Mouse (Mus musculus) midbrain, embryonic 16.5 days (tissue): Measurements from ENCODE around the gene Pld1. TPM values are rescaled to one million over a fixed set of nuclear protein-coding genes. Genes with fewer than 3 reads are reported as not detected.
"Not testable (repeated sequence)": the region's sequence is repeated elsewhere in the genome, so short reads cannot be mapped to it uniquely, and the experiment has no call there.

ENCODE experiments used
- ATAC-seq: fragments of 200-750 bp; cut with Nextera tagmentation; 2 replicates; pipeline ENCODE4 v1.8.0; 2017; ENCODE audit warnings: moderate TSS enrichment
- H3K27ac ChIP-seq: fragments of 300-500 bp; sonication (generic); 2 replicates; pipeline ENCODE4 v1.5.1; 2014; ENCODE audit warnings: mild to moderate bottlenecking, low read length, mixed read lengths
- H3K27me3 ChIP-seq: fragments of 300-500 bp; sonication (generic); 2 replicates; pipeline ENCODE4 v1.6.1; 2014; ENCODE audit warnings: low read depth, low read length, mixed read lengths; ENCODE audit not compliant: control insufficient read depth, insufficient read depth
- H3K36me3 ChIP-seq: fragments of 300-500 bp; sonication (generic); 2 replicates; pipeline ENCODE4 v1.6.1; 2014; ENCODE audit warnings: mild to moderate bottlenecking, low read length, moderate library complexity, mixed read lengths; ENCODE audit not compliant: control insufficient read depth, insufficient read depth
- H3K4me1 ChIP-seq: fragments of 300-500 bp; sonication (generic); 2 replicates; pipeline ENCODE4 v1.6.1; 2014; ENCODE audit warnings: mild to moderate bottlenecking, low read length, mixed read lengths; ENCODE audit not compliant: control insufficient read depth, insufficient read depth
- H3K4me2 ChIP-seq: fragments of 300-500 bp; sonication (generic); 2 replicates; pipeline ENCODE4 v1.6.1; 2014; ENCODE audit warnings: mild to moderate bottlenecking, low read length, mixed read lengths
- H3K4me3 ChIP-seq: fragments of 300-500 bp; sonication (generic); 2 replicates; pipeline ENCODE4 v1.5.1; 2014; ENCODE audit warnings: low read depth, mild to moderate bottlenecking, low read length, moderate library complexity, mixed read lengths
- H3K9ac ChIP-seq: fragments of 300-500 bp; sonication (generic); 2 replicates; pipeline ENCODE4 v1.6.1; 2014; ENCODE audit warnings: low read depth, low read length, mixed read lengths
- H3K9me3 ChIP-seq: fragments of 300-500 bp; sonication (generic); replicated peaks from 2 replicates; pipeline ENCODE4 v1.6.1; 2014; ENCODE audit warnings: mild to moderate bottlenecking, low read length, mixed read lengths; ENCODE audit not compliant: control insufficient read depth, poor library complexity, severe bottlenecking
- WGBS: fragments of 180-500 bp; shearing (Covaris S2); extraction: QIAGEN DNeasy Blood & Tissue Kit; methylation state at CpG from one replicate; pipeline ENCODE4 v1.1.7; 2014; 5-methylcytosine and 5-hydroxymethylcytosine counted together
- polyA plus RNA-seq: library from polyadenylated mRNA; unstranded; fragments of >200 nt; fragmentation: Nextera tagmentation; extraction: Ambion mirVana; gene quantifications from 2 replicates; pipeline ENCODE4 v1.2.1, GENCODE M21; 2015

The Pld1 gene
- polyA plus RNA-seq, 1 experiment from 2014 or later: 4.0 TPM

DNA sequence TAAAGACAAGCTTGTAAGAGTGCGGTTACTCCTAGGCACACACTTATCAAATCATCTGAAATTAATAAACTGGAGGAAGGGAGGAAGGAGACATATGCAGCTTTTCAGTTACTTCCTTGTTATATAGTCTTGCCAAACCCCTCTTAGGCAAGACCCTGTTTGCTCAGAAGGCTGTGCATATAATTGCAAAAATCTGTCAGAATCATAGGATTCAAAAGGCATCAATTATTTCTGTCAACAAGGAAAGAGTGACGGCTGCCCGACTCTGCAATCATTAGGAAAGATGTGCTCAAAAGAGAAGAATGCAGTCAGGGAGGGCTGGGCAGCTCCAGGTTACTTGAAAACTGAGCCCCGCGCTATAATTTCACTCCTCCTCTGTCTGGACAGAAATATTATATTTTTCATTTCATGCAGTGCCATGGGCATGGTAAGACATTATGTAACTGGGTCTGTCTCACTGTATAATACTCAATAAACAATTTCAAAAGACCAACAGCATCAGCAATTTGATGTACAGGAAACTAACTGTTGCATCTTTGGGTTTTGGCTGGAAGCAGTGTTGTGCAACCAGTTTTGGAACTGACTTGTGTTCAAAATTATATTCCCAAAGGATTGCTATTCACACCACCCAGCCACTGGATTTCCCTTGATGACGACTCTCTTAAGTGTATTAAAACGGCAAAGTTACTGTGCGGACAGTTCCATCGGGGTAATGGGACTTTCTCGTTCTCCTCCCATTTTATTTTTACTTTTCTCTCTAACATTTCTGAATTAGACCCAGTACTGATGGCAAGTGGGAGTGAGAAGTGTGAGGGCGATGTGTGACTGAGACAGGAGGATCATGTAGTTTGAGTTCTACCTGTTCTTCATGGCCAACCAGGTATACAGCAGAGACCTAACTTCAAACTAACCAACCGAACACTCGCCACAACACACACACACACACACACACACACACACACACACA is 1.1 kb upstream of the Pld1 start:
- no peak for ATAC-seq
- WGBS: 86% methylated on average over 13 of the region's 13 CpGs
- Histone ChIP-seq H3K4me3 (no peak overlapping the region), H3K4me1 (peaks cover 8% of the 10 kb centered on the region; the same call in 1 of the 2 replicates), H3K4me2 (no peak overlapping the region), H3K9me3 (no peaks in the 10 kb centered on the region), H3K36me3 (no peaks in the 10 kb centered on the region), H3K27me3 (no peaks in the 10 kb centered on the region), H3K27ac (no peak overlapping the region), H3K9ac (no peak overlapping the region)

DNA sequence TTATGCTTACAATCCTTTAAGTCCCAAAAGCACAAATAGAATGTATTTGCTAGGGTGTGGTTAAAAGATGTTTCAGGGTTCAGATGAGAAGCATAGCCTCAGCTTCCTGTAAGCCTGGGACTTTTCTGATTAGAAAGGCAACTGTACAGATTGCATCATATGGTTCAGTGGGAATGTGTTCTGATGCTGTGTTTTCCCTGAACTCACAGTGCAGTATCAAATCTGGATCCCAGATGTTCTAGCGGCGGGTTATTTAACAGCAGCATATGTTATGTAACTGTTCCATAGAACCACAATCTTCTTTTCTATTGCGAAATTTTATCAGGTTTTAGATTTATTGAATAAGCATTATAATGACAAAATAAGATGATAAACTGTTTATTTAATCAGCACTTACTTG is 3.1 kb downstream of the Pld1 start:
- no peak overlapping the region for H3K27ac ChIP-seq
- WGBS: 94% methylated on average over 3 of the region's 3 CpGs
- H3K4me3 ChIP-seq: no peak overlapping the region
- no peaks in the 10 kb centered on the region for H3K9me3 ChIP-seq
- H3K36me3 ChIP-seq: no peaks in the 10 kb centered on the region
- ATAC-seq: no peak
- H3K9ac ChIP-seq: no peak overlapping the region
- H3K4me2 ChIP-seq: no peak overlapping the region
- peaks cover 8% of the 10 kb centered on the region; the same call in 1 of the 2 replicates for H3K4me1 ChIP-seq
- no peaks in the 10 kb centered on the region for H3K27me3 ChIP-seq

DNA sequence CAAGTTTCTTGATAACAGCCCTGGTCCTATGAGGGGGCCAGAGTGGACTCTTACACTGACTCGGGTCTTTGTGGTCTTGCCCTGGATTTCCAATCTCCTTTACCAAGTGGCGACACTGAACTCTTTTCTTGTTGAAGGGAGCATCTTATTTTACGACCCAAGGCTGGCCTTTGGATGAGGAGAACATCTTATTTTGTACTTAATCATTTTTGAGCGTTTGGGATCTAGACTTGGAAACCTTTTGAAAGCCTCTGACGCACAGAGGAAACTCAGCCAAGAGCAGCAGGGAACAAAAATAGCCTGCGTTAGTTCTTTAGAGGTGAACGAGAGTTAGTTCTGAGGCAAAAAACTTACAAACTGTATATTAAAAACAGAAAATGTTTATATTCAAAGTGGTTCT is 4.5 kb downstream of the Pld1 start:
- no peak overlapping the region for H3K4me3 ChIP-seq
- no peak overlapping the region for H3K4me2 ChIP-seq
- ATAC-seq: no peak

DNA sequence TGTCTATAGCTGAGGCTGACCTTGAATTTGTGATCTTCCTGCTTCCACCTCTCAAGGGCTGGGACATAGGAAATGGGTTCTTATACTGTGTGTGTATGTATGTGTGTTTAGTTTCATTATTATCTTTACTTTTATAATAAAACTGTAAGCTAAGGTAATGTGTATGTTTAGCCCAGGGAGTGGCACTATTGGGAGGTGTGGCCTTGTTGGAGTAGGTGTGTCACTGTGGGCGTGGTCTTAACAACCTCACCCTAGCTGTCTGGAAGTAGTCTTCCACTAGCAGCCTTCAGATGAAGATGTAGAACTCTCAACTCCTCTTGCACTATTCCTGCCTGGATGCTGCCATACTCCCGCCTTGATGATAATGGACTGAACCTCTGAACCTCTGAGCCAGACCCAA is 6.9 kb downstream of the Pld1 start:
- not testable (repeated sequence) for H3K4me3 ChIP-seq, ATAC-seq, H3K4me1 ChIP-seq, H3K36me3 ChIP-seq, H3K9me3 ChIP-seq, H3K9ac ChIP-seq, H3K4me2 ChIP-seq, H3K27ac ChIP-seq, H3K27me3 ChIP-seq
- WGBS: 89% methylated on average over 2 of the region's 2 CpGs

More for the DNA sequence above, 4.5 kb downstream of the Pld1 start:
- Histone ChIP-seq H3K9ac (no peak overlapping the region), H3K36me3 (no peaks in the 10 kb centered on the region), H3K4me1 (peaks cover 8% of the 10 kb centered on the region; the same call in 1 of the 2 replicates), H3K9me3 (no peaks in the 10 kb centered on the region), H3K27ac (no peak overlapping the region), H3K27me3 (no peaks in the 10 kb centered on the region)
- WGBS: 87% methylated on average over 7 of the region's 7 CpGs

DNA sequence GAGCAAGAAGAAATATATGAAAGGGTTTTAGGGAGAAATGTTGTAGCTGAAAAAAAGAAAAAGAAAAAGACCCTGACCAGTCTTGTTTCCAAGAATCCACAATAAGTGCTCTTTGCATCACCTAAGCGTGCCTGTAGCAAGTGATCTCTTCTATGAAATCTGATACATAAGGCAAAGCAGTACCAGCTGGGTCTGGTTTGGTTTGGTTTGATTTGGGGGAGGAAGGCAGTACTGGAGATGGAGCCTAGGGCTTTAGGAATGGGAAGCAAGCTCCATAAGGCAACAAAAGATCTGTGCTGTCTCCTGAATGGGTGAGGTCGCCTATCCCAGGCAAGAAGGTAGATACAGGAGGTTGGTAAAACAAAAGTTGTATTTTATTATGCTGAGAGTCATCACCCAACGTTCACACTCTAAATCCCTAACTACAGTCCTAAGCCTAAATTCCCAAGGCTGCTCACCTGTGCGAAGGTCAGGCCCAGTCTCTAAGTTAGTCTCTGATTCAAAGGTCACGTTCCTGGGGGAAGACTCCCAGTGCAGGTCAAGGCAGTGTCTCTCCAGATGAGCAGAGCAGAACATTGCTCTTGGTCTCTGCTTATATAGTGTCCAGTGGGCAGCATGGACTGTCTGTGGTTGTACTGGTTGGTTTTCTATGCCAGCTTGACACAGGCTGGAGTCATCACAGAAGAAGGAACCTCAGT is 10.8 kb downstream of the Pld1 start:
- H3K4me1 ChIP-seq: no peaks in the 10 kb centered on the region
- no peaks in the 10 kb centered on the region for H3K9me3 ChIP-seq
- H3K36me3 ChIP-seq: no peaks in the 10 kb centered on the region
- no peak overlapping the region for H3K4me3 ChIP-seq
- H3K27ac ChIP-seq: no peak overlapping the region
- H3K27me3 ChIP-seq: no peaks in the 10 kb centered on the region
- H3K9ac ChIP-seq: no peak overlapping the region
- WGBS: 83% methylated on average over 5 of the region's 5 CpGs
- no peak overlapping the region for H3K4me2 ChIP-seq
- ATAC-seq: no peak

DNA sequence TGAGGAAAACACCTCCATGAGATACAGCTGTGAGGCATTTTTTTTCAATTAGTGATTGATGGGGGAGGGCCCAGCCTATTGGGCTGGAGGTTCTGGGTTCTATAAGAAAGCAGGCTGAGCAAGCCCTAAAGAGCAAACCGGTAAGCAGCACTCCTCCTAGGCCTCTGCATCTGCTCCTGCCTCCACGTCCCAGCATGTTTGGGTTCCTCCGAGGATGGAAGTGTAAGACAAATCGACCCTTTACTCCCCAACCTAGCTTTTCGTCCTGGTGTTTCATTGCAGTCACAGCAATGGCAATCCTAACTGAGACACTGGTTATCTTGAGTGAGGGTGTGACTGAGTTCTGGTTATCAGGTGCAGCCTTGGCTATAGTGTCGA is 11.4 kb downstream of the Pld1 start:
- no peak overlapping the region for H3K4me2 ChIP-seq

DNA sequence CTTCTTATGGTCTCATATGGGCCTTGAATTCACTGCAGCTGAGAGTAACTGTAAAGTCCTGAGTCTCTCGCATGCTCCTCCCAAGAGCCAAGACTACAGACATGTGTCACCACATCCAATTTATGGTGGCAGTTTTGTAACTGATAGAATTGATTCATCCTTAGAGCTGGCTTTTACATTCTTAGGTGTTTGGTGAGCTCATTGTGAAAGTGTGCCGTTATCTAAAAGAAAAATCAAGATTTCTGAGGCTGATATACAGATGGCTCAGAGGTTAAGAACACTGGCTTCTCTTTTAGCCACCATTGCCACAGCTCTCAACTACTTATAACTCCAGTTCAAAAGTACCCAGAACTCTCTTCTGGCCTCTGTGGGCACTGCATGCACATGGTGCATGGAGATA is 12.2 kb downstream of the Pld1 start:
- Histone ChIP-seq H3K4me3 (no peak overlapping the region), H3K9ac (no peak overlapping the region), H3K27ac (no peak overlapping the region), H3K4me2 (no peak overlapping the region), H3K9me3 (no peaks in the 10 kb centered on the region), H3K36me3 (no peaks in the 10 kb centered on the region), H3K27me3 (no peaks in the 10 kb centered on the region), H3K4me1 (no peaks in the 10 kb centered on the region)
- no peak for ATAC-seq
- 91% methylated on average over 2 of the region's 2 CpGs for WGBS

More for the DNA sequence above, 11.4 kb downstream of the Pld1 start:
- no peak overlapping the region for H3K9ac ChIP-seq
- H3K9me3 ChIP-seq: no peaks in the 10 kb centered on the region
- H3K4me3 ChIP-seq: no peak overlapping the region
- no peaks in the 10 kb centered on the region for H3K4me1 ChIP-seq
- H3K27ac ChIP-seq: no peak overlapping the region
- ATAC-seq: no peak
- WGBS: 85% methylated on average over 6 of the region's 6 CpGs
- no peaks in the 10 kb centered on the region for H3K36me3 ChIP-seq
- H3K27me3 ChIP-seq: no peaks in the 10 kb centered on the region

DNA sequence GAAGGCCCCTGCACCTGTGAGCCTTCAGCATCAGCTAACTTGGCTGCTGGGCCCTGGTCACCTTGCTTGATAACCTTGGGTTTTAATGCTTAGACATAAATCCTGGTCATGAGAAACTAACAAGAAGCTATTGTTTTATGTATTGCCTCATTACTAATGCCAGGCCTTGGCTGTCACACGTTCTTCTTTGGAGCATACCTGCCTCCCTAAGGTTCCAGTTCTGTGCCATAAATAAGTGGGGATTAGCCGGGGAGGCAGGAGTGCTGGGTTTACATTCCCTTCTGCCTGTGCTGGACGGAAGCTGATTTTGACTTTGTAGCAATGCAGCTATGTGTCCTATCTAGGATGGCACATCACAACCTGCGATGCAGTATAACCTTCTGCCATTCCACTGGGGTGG is 13.2 kb downstream of the Pld1 start:
- Histone ChIP-seq H3K4me1 (no peaks in the 10 kb centered on the region), H3K36me3 (no peaks in the 10 kb centered on the region), H3K27ac (no peak overlapping the region), H3K4me3 (no peak overlapping the region), H3K27me3 (no peaks in the 10 kb centered on the region), H3K9ac (no peak overlapping the region), H3K4me2 (no peak overlapping the region), H3K9me3 (no peaks in the 10 kb centered on the region)
- 84% methylated on average over 4 of the region's 4 CpGs for WGBS
- ATAC-seq: no peak

DNA sequence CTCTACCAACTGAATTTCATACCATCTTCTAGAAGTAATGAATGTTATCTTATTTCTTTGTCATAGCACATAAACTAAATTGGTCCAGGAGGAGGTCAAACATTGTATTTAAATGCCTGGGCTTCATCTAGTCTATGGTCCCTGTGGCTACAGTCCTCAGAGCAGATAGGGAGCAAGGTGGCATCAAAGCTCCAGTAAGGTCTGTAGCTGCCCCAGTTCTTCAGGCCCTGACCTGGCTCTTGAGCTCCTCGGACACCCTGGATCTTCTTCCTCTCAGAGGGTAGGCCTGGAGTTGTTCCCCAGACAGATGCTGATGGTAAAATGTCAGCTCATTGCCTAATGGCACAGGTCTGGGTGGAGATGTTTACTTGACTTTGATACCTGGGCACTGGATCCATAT is 17.5 kb downstream of the Pld1 start:
- Histone ChIP-seq H3K4me1 (no peaks in the 10 kb centered on the region), H3K27ac (no peak overlapping the region), H3K4me2 (no peak overlapping the region), H3K27me3 (no peaks in the 10 kb centered on the region), H3K36me3 (no peaks in the 10 kb centered on the region), H3K9me3 (no peaks in the 10 kb centered on the region), H3K9ac (no peak overlapping the region), H3K4me3 (no peak overlapping the region)
- WGBS: 100% methylated on average over 1 of the region's 1 CpGs
- ATAC-seq: no peak
